Comparison of ENCODE assay signal across 14 mouse cellular contexts in genomic region chrX:79651091-79651490, GRCm38 (mm10). TPM values are rescaled to one million over a fixed set of nuclear protein-coding genes. Genes with fewer than 3 reads are reported as not detected.
DNase-seq lines count a peak whose midpoint lies in the region; ATAC-seq lines count a peak whose summit lies in the region.
"Had no signal": no experiment of that assay in that cellular context is flagged by ENCODE, and none has a peak within 500 bp of the region (broad histone marks: within the 10 kb centered on the region; RNA-seq: fewer than 3 reads in every experiment).

No protein-coding gene starts in this region.

- no peak overlapping the region for H3K4me3 ChIP-seq in embryonic facial prominence, embryonic 11.5 days (ENCODE audit: low read depth, low read length)
- H3K4me3 ChIP-seq: lung, embryonic 15.5 days had no signal

- H3K27ac ChIP-seq in embryonic facial prominence, embryonic 11.5 days (replicated peaks; ENCODE audit: low read depth, low read length) = no peak overlapping the region
- H3K27ac ChIP-seq: kidney, postnatal 0 days; lung, embryonic 15.5 days had no signal

- no peaks in the 10 kb centered on the region for H3K27me3 ChIP-seq in embryonic facial prominence, embryonic 11.5 days (ENCODE audit: control insufficient read depth, insufficient read depth, low read length)
- H3K27me3 ChIP-seq: lung, embryonic 15.5 days had no signal

- WGBS in embryonic facial prominence, embryonic 11.5 days = 50% methylated on average over 2 of the region's 2 CpGs

- no peaks in the 10 kb centered on the region for H3K36me3 ChIP-seq in embryonic facial prominence, embryonic 11.5 days (replicated peaks; ENCODE audit: control insufficient read depth, insufficient read depth, low read depth, low read length)
- H3K36me3 ChIP-seq: lung, embryonic 15.5 days had no signal

- peak; percentile 4 for DNase-seq in retina, adult 2 months (ENCODE audit: low read depth, low spot score)
- DNase-seq in retina, postnatal 1 day = no peak
- DNase-seq in adrenal gland, adult 2 months = peak; percentile 63
- peak; percentile 11 for DNase-seq in embryonic facial prominence, embryonic 11.5 days (ENCODE audit: low spot score)
- peak; percentile 17 for DNase-seq in yolk sac, embryonic 10.5 days (ENCODE audit: low spot score)
- DNase-seq in spleen, postnatal 36 days (ENCODE audit: low spot score in 2 of 2) = no peak
- DNase-seq in spleen, postnatal 14 days (ENCODE audit: low spot score in 2 of 2) = no peak
- DNase-seq: cerebellum, adult 2 months; right cerebral cortex, postnatal 25 days; thymus, postnatal 36 days had no signal

- H3K4me2 ChIP-seq in embryonic facial prominence, embryonic 11.5 days (ENCODE audit: low read depth, low read length) = no peak overlapping the region
- H3K4me2 ChIP-seq: lung, embryonic 15.5 days had no signal

- H3K9ac ChIP-seq in embryonic facial prominence, embryonic 11.5 days (replicated peaks; ENCODE audit: low read length) = no peak overlapping the region
- H3K9ac ChIP-seq: lung, embryonic 15.5 days had no signal

- ATAC-seq in embryonic facial prominence, embryonic 11.5 days (replicated peaks; ENCODE audit: insufficient number of reproducible peaks, low FRiP score, low TSS enrichment, low read depth) = no peak
- ATAC-seq: forebrain, embryonic 16.5 days had no signal

- no peaks in the 10 kb centered on the region for H3K9me3 ChIP-seq in embryonic facial prominence, embryonic 11.5 days (replicated peaks; ENCODE audit: control insufficient read depth, low read length)
- H3K9me3 ChIP-seq: lung, embryonic 15.5 days had no signal

- no peaks in the 10 kb centered on the region for H3K4me1 ChIP-seq in embryonic facial prominence, embryonic 11.5 days (ENCODE audit: control insufficient read depth, insufficient read depth, low read length)
- H3K4me1 ChIP-seq: lung, embryonic 15.5 days had no signal

RNA-seq across cellular contexts. Expression of gene Mageb16, which starts 20.1 kb away (rescaled TPM):
- not detected for total RNA-seq in adrenal gland, adult 2 months (2021)
- polyA plus RNA-seq in adrenal gland, adult 2 months (2012; rRNA removed) = not detected in 2 replicates
- 0.15 and 0.24 TPM in 2 replicates for polyA plus RNA-seq in embryonic facial prominence, embryonic 11.5 days (2014; fragmentation: Nextera tagmentation; extraction: Ambion mirVana)
- polyA plus RNA-seq: forebrain, embryonic 16.5 days; heart, postnatal 0 days; kidney, postnatal 0 days had no signal

Comparison
In these comparisons a context has a peak if more than half of its experiments do, and no peak if none do; other contexts are left out.
1. DNase-seq: peak in retina, adult 2 months (single experiment), adrenal gland, adult 2 months (single experiment), embryonic facial prominence, embryonic 11.5 days (single experiment) and yolk sac, embryonic 10.5 days (single experiment); none in retina, postnatal 1 day (single experiment), spleen, postnatal 36 days (0 of 2) and spleen, postnatal 14 days (0 of 2).